Mouse (Mus musculus) urinary bladder, adult 2 months (tissue): ENCODE data around the gene Fbxo42. TPM values are rescaled to one million over a fixed set of nuclear protein-coding genes. Genes with fewer than 3 reads are reported as not detected.
"Not testable (repeated sequence)": the region's sequence is repeated elsewhere in the genome, so short reads cannot be mapped to it uniquely, and the experiment has no call there.

ENCODE experiments used
- DNase-seq: peaks from one replicate; pipeline ENCODE4 v3.0.0; 2022; ENCODE audit warnings: low spot score
- polyA plus RNA-seq: library from polyadenylated mRNA; depleted of rRNA; stranded (reverse); fragments of >200 nt; gene quantifications from 2 replicates; pipeline ENCODE4 v1.2.3, GENCODE M21; 2012

Fbxo42 gene
- polyA plus RNA-seq, 1 experiment = 12.2 TPM

DNA sequence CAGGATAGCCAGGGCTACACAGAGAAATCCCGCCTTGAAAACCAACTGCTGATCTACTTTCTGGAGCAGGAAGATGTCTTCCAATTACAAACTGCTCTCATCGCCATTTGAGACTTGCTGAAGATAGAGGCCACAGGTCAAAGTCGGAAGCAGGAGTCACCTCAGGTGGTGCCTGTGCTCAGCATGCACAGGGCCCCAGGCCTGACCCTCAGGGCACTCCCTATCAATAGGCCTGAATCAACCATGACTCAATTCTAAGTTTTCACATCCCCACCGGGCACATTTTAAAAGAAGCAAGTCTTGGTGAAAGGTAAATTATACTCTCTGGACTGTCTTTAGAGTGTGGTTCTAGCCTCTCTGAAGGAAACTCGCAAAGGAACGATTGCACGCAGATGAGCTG, 11.6 kb upstream of the Fbxo42 start:
- DNase-seq = no peak

DNA sequence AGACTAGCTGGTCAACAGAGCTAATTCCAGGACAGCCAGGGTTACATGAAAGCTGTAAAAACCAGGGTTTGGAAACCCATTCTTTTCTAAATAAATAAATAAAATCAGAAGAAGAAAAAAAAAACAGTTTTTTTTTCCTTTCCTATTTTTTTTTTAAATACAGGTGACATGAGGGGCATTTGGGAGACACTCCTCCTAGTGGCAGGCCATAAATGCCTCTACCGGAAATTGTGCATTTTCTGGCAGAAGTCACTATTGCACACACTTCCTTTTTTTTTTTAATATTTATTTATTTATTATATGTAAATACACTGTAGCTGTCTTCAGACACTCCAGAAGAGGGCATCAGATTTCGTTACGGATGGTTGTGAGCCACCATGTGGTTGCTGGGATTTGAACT, 10.0 kb upstream of the Fbxo42 start:
- DNase-seq = not testable (repeated sequence)

DNA sequence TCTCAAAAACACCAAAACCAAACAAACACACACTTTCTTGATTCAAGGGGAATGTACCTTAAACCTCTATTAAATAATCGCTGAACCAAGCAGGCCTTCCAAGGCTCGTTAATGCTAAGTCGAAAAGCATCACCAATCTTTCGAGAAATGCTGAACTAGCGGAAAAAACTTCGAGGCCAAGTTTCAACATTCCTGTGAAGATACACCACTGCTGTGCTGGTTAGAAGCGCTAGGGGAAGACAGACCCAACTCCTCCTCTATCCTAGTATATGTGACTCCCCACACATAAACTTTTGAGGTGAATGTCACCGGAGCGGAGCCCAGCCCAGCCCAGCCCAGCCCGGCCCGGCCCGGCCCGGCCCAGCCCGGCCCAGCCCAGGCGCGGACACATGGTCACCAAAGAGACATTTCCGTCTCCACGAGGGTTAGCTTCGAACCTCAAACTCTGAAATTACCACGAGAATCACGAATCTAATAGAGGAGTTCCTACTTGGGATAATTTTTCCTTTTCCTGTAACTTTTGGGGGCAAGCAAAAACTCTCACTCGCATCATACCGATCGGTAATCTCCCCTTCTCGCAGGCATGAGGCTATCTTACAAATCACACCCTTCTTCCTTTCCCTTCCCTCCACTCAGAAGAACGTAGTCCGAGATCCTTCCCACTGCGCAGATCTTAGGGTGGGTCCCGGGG, 9.1 kb upstream of the Fbxo42 start:
- no peak for DNase-seq

DNA sequence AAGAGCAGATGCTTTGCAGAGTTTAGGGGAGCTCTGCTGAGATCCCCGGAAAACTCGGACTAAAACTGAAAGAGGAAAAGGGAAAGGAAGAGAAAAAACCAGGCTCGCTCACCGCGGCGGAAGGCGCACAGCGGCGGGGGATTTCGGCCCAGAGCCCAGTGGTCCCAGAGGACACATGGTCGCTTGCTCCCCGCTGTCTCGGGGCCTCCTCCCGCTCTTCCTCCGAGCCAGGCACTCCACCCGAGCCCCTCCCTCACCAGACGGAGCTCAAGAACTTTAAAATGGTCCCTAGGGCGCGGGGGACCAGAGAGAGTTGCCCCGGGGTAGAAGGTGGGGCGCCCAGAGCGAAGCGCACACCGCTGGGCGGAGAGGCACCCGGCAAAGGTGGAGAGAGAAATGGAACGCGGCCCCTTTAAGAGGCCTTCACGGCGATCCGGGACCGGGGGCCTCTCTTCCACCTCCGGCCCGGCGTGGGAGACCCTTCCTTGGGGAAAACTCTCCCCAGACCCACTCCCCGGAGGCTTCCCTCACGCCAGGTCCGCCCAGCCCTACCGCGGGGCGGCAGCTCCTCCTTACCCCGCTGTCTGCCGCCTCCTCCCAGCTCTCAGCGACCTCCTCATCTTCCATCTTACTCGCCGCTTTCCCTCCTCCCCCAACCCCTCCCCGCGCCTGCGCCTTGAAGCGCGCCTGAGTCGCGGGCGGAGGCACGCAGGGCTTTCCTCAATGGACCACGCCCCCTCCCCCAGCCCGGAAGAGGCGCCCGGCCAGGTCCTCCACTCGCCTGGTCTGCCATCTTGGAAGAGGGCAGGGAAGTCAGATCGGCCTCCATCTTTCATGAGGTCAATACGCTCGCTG, 8.4 kb upstream of the Fbxo42 start, which contains the start of gene Szrd1:
Gene Szrd1, minus strand, starts transcription at position 660 of the 855 bp plus-strand sequence.
- DNase-seq = peak; percentile 98

DNA sequence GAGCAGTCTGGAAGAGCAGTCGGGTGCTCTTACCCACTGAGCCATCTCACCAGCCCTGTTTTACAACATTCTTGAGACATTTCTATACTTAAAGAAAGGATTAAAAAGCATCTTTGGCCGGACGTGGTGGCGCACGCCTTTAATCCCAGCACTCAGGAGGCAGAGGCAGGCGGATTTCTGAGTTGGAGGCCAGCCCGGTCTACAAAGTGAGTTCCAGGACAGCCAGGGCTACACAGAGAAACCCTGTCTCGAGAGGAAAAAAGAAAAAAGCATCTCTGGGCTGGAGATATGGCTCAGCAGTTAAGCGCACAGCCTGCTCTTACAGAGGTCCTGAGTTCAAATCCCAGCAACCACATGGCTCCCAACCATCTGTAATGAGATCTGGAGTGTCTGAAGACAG, 7.4 kb upstream of the Fbxo42 start:
- not testable (repeated sequence) for DNase-seq

DNA sequence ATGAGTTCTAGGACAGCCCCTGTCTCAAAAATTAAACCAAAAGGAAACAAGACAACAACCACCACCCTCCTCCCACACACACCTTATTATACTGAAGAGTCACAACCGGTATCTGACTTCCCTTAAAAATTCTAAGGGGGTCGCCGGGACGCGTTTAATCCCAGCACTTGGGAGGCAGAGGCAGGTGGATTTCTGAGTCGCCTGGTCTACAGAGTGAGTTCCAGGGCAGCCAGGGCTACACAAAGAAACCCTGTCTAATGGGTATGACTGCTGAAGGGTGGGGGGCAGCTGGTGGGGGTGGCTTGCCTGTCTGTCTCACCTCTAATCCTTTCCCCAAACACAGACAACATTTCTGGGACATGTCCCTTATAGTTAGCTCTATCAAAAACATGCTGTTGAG, 6.7 kb upstream of the Fbxo42 start:
- DNase-seq = no peak

DNA sequence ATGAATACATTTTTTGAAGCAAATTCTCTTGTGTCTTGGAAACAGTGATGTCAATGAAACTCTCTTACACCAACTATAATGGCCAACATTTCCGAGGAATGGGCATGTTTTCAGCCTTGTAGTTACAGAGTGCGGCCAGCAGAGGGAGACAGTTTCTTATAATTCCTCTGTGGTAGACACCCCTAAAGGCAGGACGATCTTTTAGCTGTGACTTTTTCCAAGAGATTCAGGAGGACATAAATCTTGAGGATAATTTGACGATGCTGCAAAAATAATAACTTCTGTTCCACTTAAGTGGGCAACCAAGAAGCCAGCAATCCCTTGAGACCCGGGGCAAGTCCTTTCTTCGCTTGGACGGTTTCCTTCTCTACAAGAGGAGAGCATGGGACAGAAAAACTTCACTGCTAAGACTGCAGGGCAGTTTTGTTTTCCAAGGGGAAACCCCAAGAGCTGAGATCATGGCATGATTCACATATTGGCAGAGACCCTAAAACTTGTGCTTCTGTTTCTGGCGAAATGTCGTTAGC, 5.4 kb upstream of the Fbxo42 start:
- no peak for DNase-seq

DNA sequence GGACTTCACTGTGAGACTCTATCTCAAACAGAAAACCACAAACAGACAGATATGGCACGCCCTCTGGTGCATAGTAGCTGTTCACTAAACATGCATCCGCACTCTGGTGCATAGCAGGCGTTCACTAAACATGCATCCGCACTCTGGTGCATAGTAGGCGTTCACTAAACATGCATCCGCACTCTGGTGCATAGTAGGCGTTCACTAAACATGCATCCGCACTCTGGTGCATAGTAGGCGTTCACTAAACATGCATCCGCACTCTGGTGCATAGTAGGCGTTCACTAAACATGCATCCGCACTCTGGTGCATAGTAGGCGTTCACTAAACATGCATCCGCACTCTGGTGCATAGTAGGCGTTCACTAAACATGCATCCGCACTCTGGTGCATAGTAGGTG, 2.6 kb upstream of the Fbxo42 start:
- DNase-seq = not testable (repeated sequence)

DNA sequence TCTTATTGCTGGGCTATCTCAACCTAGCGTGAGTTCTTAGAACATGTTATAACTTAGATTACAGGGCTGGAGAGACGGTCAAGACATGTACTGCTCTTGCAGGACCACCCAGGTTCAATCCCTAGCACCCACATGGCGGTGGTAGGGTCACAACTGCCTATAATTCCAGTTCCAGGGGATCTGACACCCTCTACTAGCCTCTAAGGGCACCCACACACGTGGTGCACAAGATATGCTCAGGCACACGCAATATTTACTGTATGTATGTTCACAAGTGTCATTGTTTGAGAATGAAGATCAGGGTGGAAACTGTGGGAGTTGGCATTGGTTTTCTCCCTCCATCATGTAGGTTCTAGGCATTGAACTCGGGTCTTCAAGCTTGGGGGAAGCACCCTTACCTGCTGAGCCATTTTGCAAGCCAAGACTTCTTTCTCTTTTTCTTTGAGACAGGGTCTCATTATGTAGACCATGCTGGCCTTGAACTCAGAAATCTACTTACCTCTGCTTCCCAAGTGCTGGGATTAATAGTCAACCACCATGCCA, 1.2 kb upstream of the Fbxo42 start:
- no peak for DNase-seq

DNA sequence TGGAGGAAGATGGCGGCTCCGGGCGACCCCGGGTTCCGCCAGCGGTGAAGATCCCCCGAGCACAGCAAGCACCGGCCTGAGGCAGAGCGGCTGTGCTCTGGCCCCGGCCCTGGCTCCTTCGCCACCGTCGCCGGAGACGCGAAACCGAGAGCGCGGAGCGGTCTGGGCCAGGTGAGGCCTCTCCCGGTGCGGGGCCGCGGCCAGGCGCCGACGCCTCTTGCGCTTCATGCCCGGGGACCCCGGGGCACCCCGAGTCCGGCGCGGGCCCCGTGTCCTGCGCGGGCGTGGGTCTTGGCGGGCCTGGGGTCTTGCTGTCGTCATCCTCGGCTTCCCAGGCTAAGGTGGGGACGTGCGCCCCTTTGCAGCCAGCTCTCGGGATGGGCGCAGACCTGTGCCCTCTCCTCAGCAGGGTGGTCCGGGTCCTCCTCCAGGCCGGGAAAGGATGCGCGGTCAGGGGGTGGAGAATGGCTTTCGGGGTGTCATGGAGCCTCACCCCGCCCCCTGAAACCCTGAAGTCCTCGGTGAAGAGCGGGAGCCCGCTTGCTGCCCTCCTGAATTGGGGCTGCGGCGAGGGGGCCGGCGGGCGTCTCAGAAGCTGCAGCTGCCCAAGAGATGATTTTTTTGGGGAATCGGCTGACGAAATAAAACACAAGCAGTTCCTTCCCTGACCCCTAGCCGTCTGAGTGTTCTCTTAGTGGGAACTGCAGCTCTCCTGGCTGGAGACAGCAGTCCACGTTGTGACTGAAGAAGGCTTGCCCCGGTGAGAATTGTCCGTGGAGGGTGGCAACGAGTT, 492 bp downstream of the Fbxo42 start:
- no peak for DNase-seq

DNA sequence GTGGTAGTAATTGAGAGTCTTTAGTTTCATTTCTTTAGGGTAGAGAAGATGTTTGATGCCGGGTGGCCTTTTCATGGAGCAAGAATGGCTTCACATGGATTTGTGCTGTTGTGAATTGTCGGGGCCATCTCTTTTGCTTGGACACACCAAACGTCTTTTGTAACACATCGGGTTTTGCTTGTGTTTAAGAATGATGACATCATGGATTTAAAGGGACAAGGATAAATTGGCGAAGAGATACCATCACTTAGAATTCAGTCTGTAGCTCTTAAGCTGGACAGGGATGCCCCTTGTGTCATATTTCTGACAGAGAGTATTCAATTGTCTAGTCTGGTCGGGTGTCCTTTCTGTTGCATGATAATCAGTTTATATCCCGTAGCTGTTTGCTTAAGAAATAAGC, 1.4 kb downstream of the Fbxo42 start:
- DNase-seq = no peak

DNA sequence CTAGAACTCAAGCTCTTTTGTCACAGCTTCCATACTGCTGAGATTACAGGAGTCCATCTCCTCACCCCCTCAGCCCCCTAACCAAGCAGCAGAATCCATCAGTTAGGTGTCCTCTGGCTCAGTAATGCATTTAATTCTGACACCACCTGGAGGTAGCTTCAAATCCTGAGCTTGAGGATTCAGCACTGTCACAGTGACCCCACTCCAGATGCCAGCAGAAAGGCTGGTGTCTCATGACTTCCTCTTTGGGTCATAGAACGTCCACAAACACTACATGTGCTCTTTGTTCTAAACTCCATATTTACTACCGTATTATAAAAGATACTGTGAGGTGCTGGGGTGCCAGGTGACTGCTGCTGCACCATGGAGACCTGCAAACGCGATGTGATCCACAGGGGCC, 9.8 kb downstream of the Fbxo42 start:
- DNase-seq = no peak

DNA sequence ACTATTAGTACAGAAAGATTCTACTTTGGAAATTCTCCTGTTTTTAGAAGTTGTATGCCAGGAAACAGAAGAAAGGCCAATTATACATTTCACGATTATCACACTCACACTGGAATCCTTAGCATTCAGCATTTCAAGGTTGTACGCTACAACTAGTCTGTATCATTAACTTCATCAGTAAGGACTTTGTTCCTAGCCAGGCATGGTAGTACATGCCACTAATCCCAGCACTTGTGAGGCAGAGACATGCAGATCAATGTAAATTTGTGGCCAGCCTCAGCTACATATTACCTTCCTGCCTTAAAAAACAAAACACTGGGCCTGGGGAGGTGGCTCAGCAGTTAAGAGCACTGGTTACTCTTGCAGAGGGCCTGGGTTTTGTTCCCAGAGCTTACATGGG, 10.9 kb downstream of the Fbxo42 start:
- DNase-seq = no peak

DNA sequence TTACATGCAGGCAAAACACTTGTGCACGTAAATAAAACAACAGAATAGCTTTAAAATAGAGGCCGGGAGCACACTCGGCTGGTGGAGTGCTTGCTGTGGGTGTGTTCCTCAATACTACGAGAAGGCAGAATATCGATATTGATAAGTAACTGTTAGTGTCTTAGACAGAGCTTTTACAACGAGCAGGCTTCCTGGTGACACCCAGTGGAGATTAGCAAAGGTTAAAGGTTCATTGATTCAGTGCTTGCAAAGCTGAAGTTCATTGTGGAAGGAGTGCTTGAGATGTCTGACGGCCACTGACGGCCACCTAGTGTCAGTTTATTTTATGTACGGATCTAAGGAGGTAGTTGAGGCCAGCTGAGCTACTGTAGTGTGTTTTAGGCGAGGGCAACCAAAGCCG, 11.4 kb downstream of the Fbxo42 start:
- no peak for DNase-seq

DNA sequence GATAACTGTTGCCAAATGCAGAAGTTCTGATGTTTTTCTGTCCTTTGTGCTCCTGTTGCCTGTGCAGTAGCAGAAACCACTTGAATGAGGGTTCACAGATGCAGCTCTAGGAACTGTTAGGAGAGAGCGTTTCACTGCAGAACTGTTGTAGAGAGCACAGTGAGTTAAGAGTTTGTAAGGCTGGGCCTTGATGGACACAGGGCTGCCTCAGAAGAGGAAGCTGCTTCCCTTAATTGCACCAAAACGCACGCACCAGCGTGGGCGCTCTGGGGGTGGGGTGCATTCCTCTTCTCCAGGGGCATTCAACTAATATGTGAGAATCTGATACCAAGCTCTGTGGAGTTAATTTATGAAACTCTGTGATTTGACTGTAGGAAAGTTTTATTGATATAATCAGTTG, 12.0 kb downstream of the Fbxo42 start:
- DNase-seq = no peak

DNA sequence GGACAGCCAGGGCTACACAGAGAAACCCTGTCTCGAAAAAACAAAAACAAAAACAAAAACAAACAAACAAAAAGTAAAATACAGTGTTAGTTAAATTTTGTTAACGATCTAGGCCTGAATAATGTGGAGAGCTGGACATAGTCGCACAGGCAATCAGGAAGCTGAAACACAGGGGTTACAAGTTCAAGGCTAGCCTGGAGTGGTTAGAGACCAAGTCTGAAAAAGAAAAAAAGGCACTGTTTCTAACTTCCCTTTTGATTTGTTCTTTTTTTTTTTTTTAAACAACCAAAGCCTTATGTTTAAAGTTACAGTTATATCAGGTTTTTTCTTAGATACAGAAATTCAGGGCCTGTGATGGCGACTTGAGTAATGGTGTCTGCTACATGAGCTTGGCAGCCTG, 12.5 kb downstream of the Fbxo42 start:
- no peak for DNase-seq

DNA sequence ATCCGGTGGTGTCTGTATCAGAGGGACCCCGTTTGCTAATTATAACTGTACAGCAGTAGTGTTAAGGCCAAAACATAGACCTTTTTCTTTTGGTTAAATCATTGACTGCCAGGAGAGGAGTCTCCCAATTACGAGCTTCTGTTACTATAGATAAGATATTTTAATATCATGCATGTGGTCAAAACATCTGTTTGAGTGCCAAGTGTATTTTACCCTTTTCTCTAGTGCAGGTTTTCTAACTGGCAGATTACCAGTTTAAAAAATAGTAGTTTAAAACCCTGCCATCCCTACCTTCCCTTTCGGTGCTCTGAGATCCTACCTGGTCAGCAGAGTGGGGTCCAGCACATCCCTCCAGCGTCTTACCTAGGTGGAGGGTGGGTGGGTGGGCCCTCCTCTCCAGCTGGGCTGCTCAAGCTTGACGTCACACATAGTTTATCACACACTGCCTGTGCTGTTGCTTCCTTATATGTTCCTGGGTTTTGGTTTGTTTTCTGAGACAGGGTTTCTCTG, 14.0 kb downstream of the Fbxo42 start:
- no peak for DNase-seq

DNA sequence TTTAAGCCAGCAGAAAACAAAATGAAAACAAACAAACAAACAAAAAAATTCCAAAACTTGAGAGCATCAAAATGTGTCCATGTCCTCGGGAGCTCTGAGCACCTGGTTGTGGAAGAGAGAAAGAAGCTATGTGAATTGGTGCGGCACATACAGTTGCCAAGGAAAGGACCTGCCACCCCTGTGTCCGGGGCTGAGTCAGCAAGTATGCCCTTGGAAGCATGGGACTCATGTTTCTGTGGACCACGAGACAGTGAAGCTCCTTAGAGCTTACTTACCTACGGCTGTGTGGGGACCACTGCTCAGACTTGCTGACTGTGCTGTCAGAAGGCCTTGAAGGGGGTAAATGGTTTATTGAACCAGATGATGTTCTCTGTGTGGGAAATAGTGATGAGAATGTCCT, 16.0 kb downstream of the Fbxo42 start:
- no peak for DNase-seq

DNA sequence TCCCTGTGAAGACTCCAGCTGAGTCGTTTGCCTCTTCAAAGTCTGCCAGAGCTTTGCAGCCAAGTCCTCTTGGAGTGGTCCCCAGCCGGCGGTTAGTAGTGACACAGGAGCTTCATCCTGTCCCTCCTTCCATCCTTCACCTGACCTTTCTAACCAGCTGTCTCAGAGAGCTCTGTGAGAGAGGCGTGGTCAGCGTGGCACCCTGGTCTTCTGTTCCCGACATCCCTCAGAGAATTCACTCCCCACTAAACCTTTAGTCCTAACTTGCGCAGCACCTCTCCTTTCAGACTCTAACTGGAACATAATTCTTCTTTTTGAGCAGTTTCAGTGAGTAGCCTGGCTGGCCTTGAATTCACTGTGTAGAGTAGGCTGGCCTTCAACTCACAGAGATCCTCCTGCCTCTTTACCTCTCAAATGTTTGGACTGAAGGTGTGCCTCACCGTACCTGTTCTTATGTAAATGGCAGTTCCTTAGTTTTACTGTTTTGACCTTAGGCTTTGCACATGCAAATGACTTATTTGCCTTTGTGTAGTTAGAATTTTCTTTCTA, 18.1 kb downstream of the Fbxo42 start:
- no peak for DNase-seq

DNA sequence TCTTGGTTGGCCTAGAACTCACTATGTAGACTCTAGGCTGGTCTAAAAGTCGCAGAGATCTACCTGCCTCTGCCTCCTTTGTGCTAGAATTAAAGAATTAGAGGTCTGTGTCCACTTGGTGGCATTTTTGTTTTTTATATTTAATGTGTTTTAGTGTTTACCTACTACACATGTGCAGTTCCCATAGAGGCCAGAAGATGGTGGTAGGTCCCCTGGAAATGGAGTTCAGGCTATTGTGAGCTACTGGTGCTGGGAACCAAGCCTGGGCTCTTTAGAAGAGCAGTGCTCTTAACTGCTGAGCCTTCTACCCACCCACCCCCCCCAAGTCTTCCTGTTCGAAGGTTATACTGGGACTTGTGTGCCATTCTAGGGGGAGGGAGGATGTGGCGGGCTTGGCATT, 19.4 kb downstream of the Fbxo42 start:
- no peak for DNase-seq

DNA sequence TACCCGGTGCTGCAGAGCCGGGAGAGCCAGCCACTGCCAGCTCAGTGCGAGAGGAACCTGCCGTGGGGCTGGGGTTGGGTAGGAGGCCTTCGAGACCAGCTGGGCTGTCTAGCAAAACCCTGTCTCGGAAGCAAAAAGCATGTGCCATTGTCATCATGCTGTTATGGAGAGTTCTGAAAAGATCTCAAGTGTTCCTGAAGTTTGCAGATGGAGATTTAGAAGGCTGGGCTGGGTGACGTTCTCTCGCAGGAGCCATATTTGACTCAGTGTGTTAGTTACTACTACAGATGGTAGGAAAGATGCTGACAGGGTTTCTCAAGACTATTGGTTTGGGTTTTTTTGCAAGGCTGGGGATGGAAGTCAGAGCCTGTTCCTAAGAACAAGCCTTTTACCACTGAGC, 24.4 kb downstream of the Fbxo42 start:
- no peak for DNase-seq
